Mouse (Mus musculus): ENCODE measurements around the gene Tfip11. TPM values are rescaled to one million over a fixed set of nuclear protein-coding genes. Genes with fewer than 3 reads are reported as not detected.

Gene Tfip11
- polyA plus RNA-seq, 1 experiment from 2014 or later, result 24.9 TPM

- no peak overlapping the region for H3K4me3 ChIP-seq (replicated peaks; ENCODE audit: low read length)
- no peak overlapping the region for H3K27ac ChIP-seq
- no peaks in the 10 kb centered on the region for H3K27me3 ChIP-seq (ENCODE audit: control insufficient read depth, insufficient read depth, low read length)
- 0 out of 2 replicates have a peak overlapping the region, but pooled peaks have one; percentile 16 for H3K9ac ChIP-seq
- no peak overlapping the region for H3K4me2 ChIP-seq (replicated peaks)
- ATAC-seq (ENCODE audit: low FRiP score), result no peak
- H3K4me1 ChIP-seq (replicated peaks; ENCODE audit: control insufficient read depth, insufficient read depth, low read length), result peaks cover 37% of the 10 kb centered on the region; the same call in 1 of the 2 replicates
- no peaks in the 10 kb centered on the region for H3K9me3 ChIP-seq (ENCODE audit: control insufficient read depth, low read length)
- DNase-seq (ENCODE audit: low spot score), result no peak
- H3K36me3 ChIP-seq (replicated peaks; ENCODE audit: control insufficient read depth, insufficient read depth), result peaks cover 40% of the 10 kb centered on the region
- WGBS, result 76% methylated on average over 6 of the region's 6 CpGs
Measured at GRCm38 (mm10) chr5:112344092-112344960, 18.2 kb downstream of the Tfip11 start.

- DNase-seq (ENCODE audit: low spot score), result no peak
- peaks cover 54% of the 10 kb centered on the region for H3K36me3 ChIP-seq (replicated peaks; ENCODE audit: control insufficient read depth, insufficient read depth)
- H3K27ac ChIP-seq, result no peak overlapping the region
- peaks cover 37% of the 10 kb centered on the region; the same call in 1 of the 2 replicates for H3K4me1 ChIP-seq (replicated peaks; ENCODE audit: control insufficient read depth, insufficient read depth, low read length)
- H3K9ac ChIP-seq, result 0 out of 2 replicates have a peak overlapping the region, but pooled peaks have one; percentile 16
- H3K4me3 ChIP-seq (replicated peaks; ENCODE audit: low read length), result no peak overlapping the region
- H3K4me2 ChIP-seq (replicated peaks), result no peak overlapping the region; the same call in 1 of the 2 replicates
- no peaks in the 10 kb centered on the region for H3K9me3 ChIP-seq (ENCODE audit: control insufficient read depth, low read length)
- no peak for ATAC-seq (ENCODE audit: low FRiP score)
- WGBS, result 84% methylated on average over 16 of the region's 16 CpGs
- no peaks in the 10 kb centered on the region for H3K27me3 ChIP-seq (ENCODE audit: control insufficient read depth, insufficient read depth, low read length)
Measured at GRCm38 (mm10) chr5:112346211-112346965, 20.2 kb downstream of the Tfip11 start.

GRCm38 (mm10) chr5:112349169-112349568 lies 23.0 kb downstream of the Tfip11 start:
- peaks cover 80% of the 10 kb centered on the region for H3K36me3 ChIP-seq (replicated peaks; ENCODE audit: control insufficient read depth, insufficient read depth)
- peaks cover 20% of the 10 kb centered on the region; the same call in 1 of the 2 replicates for H3K4me1 ChIP-seq (replicated peaks; ENCODE audit: control insufficient read depth, insufficient read depth, low read length)
- H3K4me3 ChIP-seq (replicated peaks; ENCODE audit: low read length), result no peak overlapping the region
- no peak for DNase-seq (ENCODE audit: low spot score)
- no peaks in the 10 kb centered on the region for H3K27me3 ChIP-seq (ENCODE audit: control insufficient read depth, insufficient read depth, low read length)
- H3K9ac ChIP-seq, result no peak overlapping the region
- H3K4me2 ChIP-seq (replicated peaks), result no peak overlapping the region
- H3K27ac ChIP-seq, result no peak overlapping the region
- ATAC-seq (ENCODE audit: low FRiP score), result no peak
- H3K9me3 ChIP-seq (ENCODE audit: control insufficient read depth, low read length), result no peaks in the 10 kb centered on the region
- WGBS, result 86% methylated on average over 8 of the region's 8 CpGs

- no peaks in the 10 kb centered on the region for H3K27me3 ChIP-seq (ENCODE audit: control insufficient read depth, insufficient read depth, low read length)
- H3K9ac ChIP-seq, result no peak overlapping the region
- no peak for ATAC-seq (ENCODE audit: low FRiP score)
- no peak overlapping the region for H3K27ac ChIP-seq
- H3K4me3 ChIP-seq (replicated peaks; ENCODE audit: low read length), result no peak overlapping the region
- H3K4me1 ChIP-seq (replicated peaks; ENCODE audit: control insufficient read depth, insufficient read depth, low read length), result no peaks in the 10 kb centered on the region
- DNase-seq (ENCODE audit: low spot score), result no peak
- WGBS, result 94% methylated on average over 6 of the region's 6 CpGs
- H3K36me3 ChIP-seq (replicated peaks; ENCODE audit: control insufficient read depth, insufficient read depth), result peaks cover 69% of the 10 kb centered on the region
- H3K4me2 ChIP-seq (replicated peaks), result no peak overlapping the region
- H3K9me3 ChIP-seq (ENCODE audit: control insufficient read depth, low read length), result no peaks in the 10 kb centered on the region
Measured at GRCm38 (mm10) chr5:112355493-112355892, 29.3 kb downstream of the Tfip11 start.

GRCm38 (mm10) chr5:112355910-112356309 lies 29.8 kb downstream of the Tfip11 start, which contains the start of gene Gm6583:
TSS of gene Gm6583 (minus strand) at chr5:112356033.
- no peak for DNase-seq (ENCODE audit: low spot score)
- Histone ChIP-seq H3K27me3 (ENCODE audit: control insufficient read depth, insufficient read depth, low read length) (no peaks in the 10 kb centered on the region), H3K4me1 (replicated peaks; ENCODE audit: control insufficient read depth, insufficient read depth, low read length) (no peaks in the 10 kb centered on the region), H3K9me3 (ENCODE audit: control insufficient read depth, low read length) (no peaks in the 10 kb centered on the region), H3K4me3 (replicated peaks; ENCODE audit: low read length) (no peak within 1 kb of the TSS), H3K27ac (no peak within 1 kb of the TSS), H3K4me2 (replicated peaks) (no peak within 1 kb of the TSS), H3K9ac (no peak within 1 kb of the TSS), H3K36me3 (replicated peaks; ENCODE audit: control insufficient read depth, insufficient read depth) (peaks cover 65% of the 10 kb centered on the region)
- ATAC-seq (ENCODE audit: low FRiP score), result no peak
- WGBS, result 67% methylated on average over 13 of the region's 13 CpGs

GRCm38 (mm10) chr5:112356322-112356721 lies 30.2 kb downstream of the Tfip11 start:
- H3K9ac ChIP-seq, result no peak overlapping the region
- no peaks in the 10 kb centered on the region for H3K9me3 ChIP-seq (ENCODE audit: control insufficient read depth, low read length)
- H3K27me3 ChIP-seq (ENCODE audit: control insufficient read depth, insufficient read depth, low read length), result no peaks in the 10 kb centered on the region
- WGBS, result 89% methylated on average over 9 of the region's 9 CpGs
- no peak overlapping the region for H3K27ac ChIP-seq
- H3K4me3 ChIP-seq (replicated peaks; ENCODE audit: low read length), result no peak overlapping the region
- ATAC-seq (ENCODE audit: low FRiP score), result no peak
- H3K4me2 ChIP-seq (replicated peaks), result no peak overlapping the region
- H3K4me1 ChIP-seq (replicated peaks; ENCODE audit: control insufficient read depth, insufficient read depth, low read length), result no peaks in the 10 kb centered on the region
- DNase-seq (ENCODE audit: low spot score), result no peak
- H3K36me3 ChIP-seq (replicated peaks; ENCODE audit: control insufficient read depth, insufficient read depth), result peaks cover 60% of the 10 kb centered on the region

- Histone ChIP-seq H3K27me3 (ENCODE audit: control insufficient read depth, insufficient read depth, low read length) (no peaks in the 10 kb centered on the region), H3K36me3 (replicated peaks; ENCODE audit: control insufficient read depth, insufficient read depth) (peaks cover 56% of the 10 kb centered on the region), H3K27ac (no peak overlapping the region), H3K4me3 (replicated peaks; ENCODE audit: low read length) (no peak overlapping the region), H3K4me2 (replicated peaks) (no peak overlapping the region), H3K9ac (no peak overlapping the region), H3K9me3 (ENCODE audit: control insufficient read depth, low read length) (no peaks in the 10 kb centered on the region), H3K4me1 (replicated peaks; ENCODE audit: control insufficient read depth, insufficient read depth, low read length) (no peaks in the 10 kb centered on the region)
- no peak for DNase-seq (ENCODE audit: low spot score)
- ATAC-seq (ENCODE audit: low FRiP score), result no peak
- 94% methylated on average over 4 of the region's 4 CpGs for WGBS
Measured at GRCm38 (mm10) chr5:112359520-112359919, 33.4 kb downstream of the Tfip11 start.

- Histone ChIP-seq H3K9ac (no peak overlapping the region), H3K4me2 (replicated peaks) (no peak overlapping the region), H3K27me3 (ENCODE audit: control insufficient read depth, insufficient read depth, low read length) (no peaks in the 10 kb centered on the region), H3K4me3 (replicated peaks; ENCODE audit: low read length) (no peak overlapping the region), H3K36me3 (replicated peaks; ENCODE audit: control insufficient read depth, insufficient read depth) (peaks cover 56% of the 10 kb centered on the region), H3K9me3 (ENCODE audit: control insufficient read depth, low read length) (no peaks in the 10 kb centered on the region), H3K4me1 (replicated peaks; ENCODE audit: control insufficient read depth, insufficient read depth, low read length) (no peaks in the 10 kb centered on the region), H3K27ac (no peak overlapping the region)
- no peak for ATAC-seq (ENCODE audit: low FRiP score)
- no peak for DNase-seq (ENCODE audit: low spot score)
- 96% methylated on average over 3 of the region's 3 CpGs for WGBS
Measured at GRCm38 (mm10) chr5:112360077-112360476, 33.9 kb downstream of the Tfip11 start.

- H3K27me3 ChIP-seq (ENCODE audit: control insufficient read depth, insufficient read depth, low read length), result no peaks in the 10 kb centered on the region
- H3K9me3 ChIP-seq (ENCODE audit: control insufficient read depth, low read length), result no peaks in the 10 kb centered on the region
- 0 out of 2 replicates have a peak, but pooled peaks cover 2% of the 10 kb centered on the region for H3K4me1 ChIP-seq (replicated peaks; ENCODE audit: control insufficient read depth, insufficient read depth, low read length)
- DNase-seq (ENCODE audit: low spot score) (no peak), ATAC-seq (ENCODE audit: low FRiP score) (no peak)
- WGBS, result 85% methylated on average over 10 of the region's 10 CpGs
- H3K4me3 ChIP-seq (replicated peaks; ENCODE audit: low read length), result no peak overlapping the region
- no peak overlapping the region for H3K4me2 ChIP-seq (replicated peaks)
- peaks cover 46% of the 10 kb centered on the region for H3K36me3 ChIP-seq (replicated peaks; ENCODE audit: control insufficient read depth, insufficient read depth)
- no peak overlapping the region for H3K27ac ChIP-seq
- no peak overlapping the region for H3K9ac ChIP-seq
Measured at GRCm38 (mm10) chr5:112364184-112364797, 38.1 kb downstream of the Tfip11 start.
